Mouse (Mus musculus): ENCODE results near the gene Defb11.
"Not testable (repeated sequence)": the region's sequence is repeated elsewhere in the genome, so short reads cannot be mapped to it uniquely, and the experiment has no call there.

DNA sequence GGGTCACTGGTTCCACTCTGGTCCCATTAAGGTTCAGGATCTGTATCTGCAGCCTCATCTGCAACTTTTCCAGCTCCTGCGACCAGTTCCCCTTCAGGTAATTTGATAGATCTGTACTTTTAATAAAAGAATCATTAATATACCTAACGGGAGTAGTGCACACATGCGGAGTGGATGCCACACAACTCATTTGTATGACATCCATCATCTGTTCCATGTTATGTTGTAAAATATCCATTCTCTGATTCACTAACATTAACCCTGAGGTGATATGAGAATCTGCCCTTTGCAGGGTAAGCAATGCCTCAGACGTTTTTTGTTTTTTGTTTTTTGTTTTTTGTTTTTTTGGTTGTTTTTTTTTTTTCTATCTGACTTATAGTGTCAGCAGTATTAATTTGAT is 31.8 kb upstream of the Defb11 start, which contains the start of gene Defb35:
- TF ChIP-seq CTCF (IDR thresholded peaks at IDR 0.05; ENCODE audit: borderline replicate concordance, insufficient read depth, low read length); POLR2A (IDR thresholded peaks at IDR 0.05; ENCODE audit: low read depth, low read length): not testable (repeated sequence)

All from embryonic fibroblast, embryonic 13.5 days (primary cell).